Comparison of ENCODE assay signal across 21 mouse cellular contexts in the genomic region with DNA sequence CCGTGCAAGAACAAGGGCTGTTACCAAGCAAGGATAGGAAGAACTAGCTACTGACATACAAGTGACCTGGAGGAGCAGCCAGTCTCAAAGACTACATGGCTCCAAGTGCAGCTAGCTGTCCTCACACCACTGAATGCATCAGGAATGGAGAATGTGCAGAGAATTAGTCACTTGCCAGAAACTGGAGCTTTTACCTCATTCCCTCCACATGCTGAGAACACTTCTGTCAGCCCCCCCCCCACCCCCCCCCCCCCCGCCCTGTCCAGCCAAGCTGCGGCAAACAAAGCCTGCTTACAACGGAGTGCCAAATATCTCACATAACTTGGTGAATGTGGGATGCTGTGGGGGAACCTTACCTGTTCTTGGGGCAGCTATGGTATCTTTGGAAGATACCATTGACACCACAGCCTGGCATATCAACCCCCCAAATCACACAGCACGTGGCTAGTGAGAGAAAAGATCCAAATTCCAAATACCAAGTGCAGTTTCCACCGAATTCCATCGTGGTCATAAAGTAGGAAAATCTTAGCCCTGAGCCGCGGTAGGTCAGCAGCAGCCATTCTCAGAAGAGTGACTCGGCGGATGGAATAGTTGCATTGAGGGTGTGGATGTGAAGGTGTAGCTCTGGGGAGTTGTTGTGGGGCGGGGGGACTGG.
DNase-seq lines count a peak whose midpoint lies in the region; ATAC-seq and TF ChIP-seq lines count a peak whose summit lies in the region.
"Had no signal": no experiment of that assay in that cellular context is flagged by ENCODE, and none has a peak within 500 bp of the region (broad histone marks: within the 10 kb centered on the region; RNA-seq: fewer than 3 reads in every experiment).

No protein-coding gene starts in this region.

- no peak for TF ChIP-seq POLR2A in limb, embryonic 14.5 days (IDR thresholded peaks at IDR 0.05; ENCODE audit: borderline replicate concordance, extremely low read depth, insufficient read depth, insufficient read length)

- TF ChIP-seq CTCF in C2C12 (IDR thresholded peaks at IDR 0.05; ENCODE audit: control insufficient read depth, insufficient read depth, insufficient read length) = no peak
- TF ChIP-seq CTCF in gastrocnemius, adult 2 months (IDR thresholded peaks at IDR 0.05) = no peak

- no peak for DNase-seq in heart, embryonic 10.5 days (ENCODE audit: low spot score)
- DNase-seq in heart, adult 11 months = no peak
- DNase-seq in limb, embryonic 14.5 days (ENCODE audit: low spot score) = peak; percentile 52
- no peak for DNase-seq in kidney, postnatal 36 days
- no peak for DNase-seq in urinary bladder, postnatal 36 days (ENCODE audit: low spot score in 2 of 2)
- no peak for DNase-seq in gastrocnemius, adult 2 months
- DNase-seq: adrenal gland, adult 2 months; cerebellum, adult 11-12 months; cerebellum, postnatal 14 days; gastrocnemius, postnatal 25 days; heart, postnatal 10 days; kidney, adult 18-20 months; retina, postnatal 1 day; thymus, postnatal 14 days had no signal

- H3K36me3 ChIP-seq in heart, embryonic 10.5 days = peaks cover 5% of the 10 kb centered on the region; the same call in 1 of the 2 replicates
- no peaks in the 10 kb centered on the region for H3K36me3 ChIP-seq in C2C12 (ENCODE audit: control insufficient read depth, insufficient read depth)
- H3K36me3 ChIP-seq in embryonic facial prominence, embryonic 15.5 days = no peaks in the 10 kb centered on the region
- no peaks in the 10 kb centered on the region for H3K36me3 ChIP-seq in limb, embryonic 14.5 days (ENCODE audit: control insufficient read depth, insufficient read depth, low read length)
- H3K36me3 ChIP-seq: forebrain, embryonic 12.5 days; hindbrain, embryonic 12.5 days; midbrain, embryonic 10.5 days had no signal

- peak overlapping the region; percentile 57; the same call in 1 of the 2 replicates for H3K27ac ChIP-seq in heart, embryonic 10.5 days
- peak overlapping the region; percentile 34; the same call in 1 of the 2 replicates for H3K27ac ChIP-seq in embryonic facial prominence, embryonic 15.5 days (replicated peaks)
- H3K27ac ChIP-seq in limb, embryonic 14.5 days (replicated peaks; ENCODE audit: low read depth, low read length) = peak overlapping the region; percentile 80
- no peak overlapping the region for H3K27ac ChIP-seq in gastrocnemius, adult 2 months
- H3K27ac ChIP-seq: forebrain, embryonic 12.5 days; hindbrain, embryonic 12.5 days; left cerebral cortex, adult 2 months; macrophage; midbrain, embryonic 10.5 days had no signal

- WGBS in heart, embryonic 10.5 days = 78% methylated on average over 12 of the region's 12 CpGs
- WGBS in embryonic facial prominence, embryonic 15.5 days = 56% methylated on average over 12 of the region's 12 CpGs
- WGBS in limb, embryonic 14.5 days = 18% methylated on average over 10 of the region's 12 CpGs

- intact Hi-C loops in gastrocnemius, adult 2 months (cut with DNase I) = no loop called here

- H3K4me3 ChIP-seq in heart, embryonic 10.5 days = no peak overlapping the region
- H3K4me3 ChIP-seq in C2C12 (ENCODE audit: insufficient read depth, poor library complexity, severe bottlenecking) = no peak overlapping the region
- H3K4me3 ChIP-seq in embryonic facial prominence, embryonic 15.5 days (replicated peaks) = no peak overlapping the region
- no peak overlapping the region for H3K4me3 ChIP-seq in limb, embryonic 14.5 days (replicated peaks; ENCODE audit: low read length)
- no peak overlapping the region for H3K4me3 ChIP-seq in gastrocnemius, adult 2 months
- H3K4me3 ChIP-seq: forebrain, embryonic 12.5 days; hindbrain, embryonic 12.5 days; left cerebral cortex, adult 2 months; midbrain, embryonic 10.5 days had no signal

- H3K4me1 ChIP-seq in heart, embryonic 10.5 days = peaks cover 72% of the 10 kb centered on the region
- H3K4me1 ChIP-seq in embryonic facial prominence, embryonic 15.5 days = peaks cover 76% of the 10 kb centered on the region
- peaks cover 58% of the 10 kb centered on the region for H3K4me1 ChIP-seq in limb, embryonic 14.5 days (ENCODE audit: control insufficient read depth, insufficient read depth, low read length)

- ATAC-seq in embryonic facial prominence, embryonic 15.5 days (ENCODE audit: insufficient number of reproducible peaks, low FRiP score, low TSS enrichment, low read depth) = no peak
- peak; percentile 24; the same call in 1 of the 2 replicates for ATAC-seq in limb, embryonic 14.5 days (ENCODE audit: low FRiP score, low read depth)

- H3K9ac ChIP-seq in embryonic facial prominence, embryonic 15.5 days = no peak overlapping the region
- no peak overlapping the region for H3K9ac ChIP-seq in limb, embryonic 14.5 days (ENCODE audit: low read depth, low read length, severe bottlenecking)
- H3K9ac ChIP-seq: forebrain, embryonic 12.5 days; hindbrain, embryonic 12.5 days had no signal

- no peak overlapping the region for H3K4me2 ChIP-seq in embryonic facial prominence, embryonic 15.5 days (replicated peaks)
- H3K4me2 ChIP-seq in limb, embryonic 14.5 days (replicated peaks; ENCODE audit: low read depth, low read length, severe bottlenecking) = peak overlapping the region; percentile 33
- H3K4me2 ChIP-seq: forebrain, embryonic 12.5 days; hindbrain, embryonic 12.5 days had no signal

- no peaks in the 10 kb centered on the region for H3K9me3 ChIP-seq in heart, embryonic 10.5 days
- H3K9me3 ChIP-seq in embryonic facial prominence, embryonic 15.5 days (replicated peaks) = no peaks in the 10 kb centered on the region
- no peaks in the 10 kb centered on the region for H3K9me3 ChIP-seq in limb, embryonic 14.5 days (ENCODE audit: control insufficient read depth, low read length)

- H3K79me3 ChIP-seq in C2C12 (ENCODE audit: low read depth) = peaks cover 1% of the 10 kb centered on the region

- H3K27me3 ChIP-seq in heart, embryonic 10.5 days (ENCODE audit: insufficient read depth, poor library complexity, severe bottlenecking) = no peaks in the 10 kb centered on the region
- H3K27me3 ChIP-seq in C2C12 (ENCODE audit: control insufficient read depth, insufficient read depth, insufficient read length) = no peaks in the 10 kb centered on the region
- H3K27me3 ChIP-seq in embryonic facial prominence, embryonic 15.5 days = no peaks in the 10 kb centered on the region
- H3K27me3 ChIP-seq in limb, embryonic 14.5 days (ENCODE audit: control insufficient read depth, insufficient read depth, low read length) = no peaks in the 10 kb centered on the region

- no peak overlapping the region for H3ac ChIP-seq in C2C12 (ENCODE audit: control insufficient read depth, insufficient read length, low read depth)

- peaks cover 22% of the 10 kb centered on the region for H3K79me2 ChIP-seq in C2C12 (ENCODE audit: control insufficient read depth, insufficient read depth)

TF ChIP-seq in C2C12, 6 proteins besides CTCF, POLR2A, EP300 and RAD21:
- TF ChIP-seq MYOD1 (IDR thresholded peaks at IDR 0.05; ENCODE audit: control insufficient read depth, insufficient read length, low read depth) = peak; percentile 1
- no peak for TF ChIP-seq MYOG (IDR thresholded peaks at IDR 0.05; ENCODE audit: control insufficient read depth, extremely low read depth, insufficient read length)
- TF ChIP-seq FOSL1 (IDR thresholded peaks at IDR 0.05; ENCODE audit: insufficient read depth, low read length, poor library complexity, severe bottlenecking) = no peak
- peak; percentile 61 for TF ChIP-seq USF1 (IDR thresholded peaks at IDR 0.05; ENCODE audit: low read depth)
- peak; percentile 85 for TF ChIP-seq MAX (IDR thresholded peaks at IDR 0.05)
- TF ChIP-seq CEBPB (IDR thresholded peaks at IDR 0.05; ENCODE audit: low read depth) = no peak
